Mouse (Mus musculus) granulocyte monocyte progenitor cell, adult 5-6 weeks (primary cell): ENCODE results near the gene Alox12e. TPM values are rescaled to one million over a fixed set of nuclear protein-coding genes. Genes with fewer than 3 reads are reported as not detected.

Source experiments
- ATAC-seq: replicated peaks from 2 replicates; pipeline ENCODE4 v1.8.0; 2016; ENCODE audit warnings: mild to moderate bottlenecking, moderate TSS enrichment, inconsistent platforms; ENCODE audit not compliant: poor library complexity, severe bottlenecking
- total RNA-seq, 2 experiments: library from RNA; stranded (forward) in 1 of 2; stranded (reverse) in 1 of 2; fragments of 200-712, 200-1000 nt in 1 of 2; fragments of >200 nt in 1 of 2; fragmentation: Nextera tagmentation in 1 of 2; gene quantifications; 2 replicates each; pipeline ENCODE4 v1.2.3; 2014 to 2017

The Alox12e gene
- total RNA-seq, 2 experiments from 2014 or later = not detected

DNA sequence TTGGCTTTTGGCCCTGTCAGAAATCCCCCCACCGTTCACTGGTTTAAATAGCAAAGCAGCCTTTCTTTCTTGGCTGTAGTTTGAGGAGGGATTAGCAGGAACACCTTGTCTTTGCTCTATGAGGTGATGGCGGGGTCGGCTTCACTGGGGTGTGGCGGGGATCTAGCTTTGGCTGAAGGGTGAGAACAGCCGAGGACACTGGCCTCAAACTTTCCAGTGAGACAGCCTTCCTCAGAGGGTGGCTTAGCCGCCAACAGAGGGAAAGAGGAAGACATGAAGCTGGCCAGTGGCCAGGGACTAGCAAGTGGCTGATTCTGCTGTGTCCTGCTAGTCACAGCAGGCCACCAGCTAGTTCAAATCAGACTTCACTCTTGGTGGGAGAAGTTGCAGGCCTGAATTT lies 33.2 kb downstream of the Alox12e start:
- peak; percentile 50 for ATAC-seq

DNA sequence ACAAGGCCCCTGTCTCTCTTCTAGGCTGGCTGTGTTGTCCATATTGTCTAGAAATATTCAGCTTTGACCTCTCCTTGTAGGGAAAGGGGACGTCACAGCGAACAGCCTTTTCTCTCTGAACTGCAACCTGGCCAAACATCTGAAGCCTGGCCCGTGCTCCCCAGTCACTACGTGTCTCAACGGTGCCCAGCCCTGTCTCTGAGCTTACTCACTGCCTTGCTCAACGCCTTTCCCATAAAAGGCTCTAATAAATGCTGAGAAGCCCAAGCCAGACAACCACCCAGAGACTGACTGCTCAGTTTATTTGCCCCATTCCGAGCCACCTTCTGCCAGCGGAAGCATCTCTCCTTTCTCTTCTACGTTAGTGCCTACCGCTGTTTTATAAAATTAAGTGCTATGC lies 34.3 kb downstream of the Alox12e start:
- no peak for ATAC-seq

DNA sequence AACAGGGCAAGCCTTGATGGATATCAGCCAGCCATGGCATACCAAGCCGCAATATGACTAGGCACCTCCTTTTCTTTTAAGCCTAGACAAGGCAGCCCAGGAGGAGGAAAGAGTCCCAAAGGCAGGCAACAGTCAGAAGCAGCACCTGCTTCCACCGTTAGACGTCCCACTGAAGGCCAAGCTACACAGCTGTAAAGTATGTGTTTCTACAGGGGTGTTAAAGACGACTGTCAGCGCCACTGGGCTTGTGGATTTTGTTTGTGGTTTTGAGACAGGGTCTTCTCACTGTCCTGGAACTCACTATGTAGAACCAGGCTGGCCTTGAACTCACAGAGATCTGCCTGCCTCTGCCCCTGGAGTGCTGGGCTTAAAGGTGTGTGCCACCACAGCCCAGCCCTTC lies 36.7 kb downstream of the Alox12e start:
- no peak for ATAC-seq

DNA sequence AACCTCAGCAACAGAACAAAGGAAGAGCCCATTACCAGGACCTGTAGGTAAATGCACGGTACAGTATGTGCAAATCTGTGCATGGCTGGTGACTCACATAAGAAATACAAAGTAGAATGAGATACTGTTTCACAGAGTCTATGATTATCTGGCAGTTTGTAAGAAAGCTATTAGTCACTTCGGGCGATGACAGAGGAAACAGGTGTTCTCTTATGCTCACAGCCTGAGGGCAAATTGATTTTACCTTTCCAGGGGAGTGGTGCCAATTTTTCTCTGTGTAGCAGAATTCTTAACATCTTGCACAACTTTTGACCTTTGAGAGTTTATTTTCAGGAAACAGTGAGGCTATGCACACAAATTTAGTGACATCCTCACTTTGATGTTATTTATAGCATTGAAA lies 37.7 kb downstream of the Alox12e start:
- ATAC-seq = no peak

DNA sequence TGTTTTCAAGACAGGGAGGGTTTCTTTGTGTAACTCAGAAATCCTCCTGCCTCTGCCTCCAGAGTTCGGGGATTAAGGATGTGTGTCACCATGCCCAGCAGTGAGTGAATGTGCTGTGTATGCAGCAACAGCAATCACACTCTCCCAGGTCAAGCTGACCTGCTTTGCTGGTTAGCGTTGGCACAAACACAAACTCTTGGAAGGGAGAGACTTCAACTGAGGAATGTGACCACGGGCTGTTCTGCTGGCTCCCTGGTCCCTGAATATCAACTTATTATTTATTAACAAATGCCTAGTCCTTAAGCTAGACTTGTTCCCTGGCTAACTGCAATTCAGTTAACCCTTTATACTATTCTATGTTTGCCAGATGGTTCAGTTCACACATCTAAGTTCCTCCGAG lies 38.8 kb downstream of the Alox12e start:
- ATAC-seq = no peak

DNA sequence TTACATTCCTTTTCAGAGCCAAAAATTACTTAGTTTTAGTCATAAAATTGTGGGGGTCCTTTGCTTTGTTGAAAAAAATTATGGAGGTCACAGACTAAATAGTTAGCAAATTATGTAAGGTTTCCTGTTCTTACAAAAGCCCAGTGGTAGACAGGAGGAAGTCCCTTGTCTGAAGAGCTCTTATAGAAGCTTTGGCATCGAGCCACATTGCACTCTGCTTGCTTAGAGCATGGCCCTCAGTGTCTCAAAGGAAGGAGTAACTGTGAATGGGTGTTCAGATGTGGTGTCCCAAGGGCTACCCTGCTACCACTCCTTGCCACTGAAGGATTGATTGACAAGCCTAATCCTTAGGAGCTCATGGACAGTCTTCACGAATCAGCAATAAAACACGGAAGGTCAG lies 42.0 kb downstream of the Alox12e start:
- ATAC-seq = peak; percentile 95

DNA sequence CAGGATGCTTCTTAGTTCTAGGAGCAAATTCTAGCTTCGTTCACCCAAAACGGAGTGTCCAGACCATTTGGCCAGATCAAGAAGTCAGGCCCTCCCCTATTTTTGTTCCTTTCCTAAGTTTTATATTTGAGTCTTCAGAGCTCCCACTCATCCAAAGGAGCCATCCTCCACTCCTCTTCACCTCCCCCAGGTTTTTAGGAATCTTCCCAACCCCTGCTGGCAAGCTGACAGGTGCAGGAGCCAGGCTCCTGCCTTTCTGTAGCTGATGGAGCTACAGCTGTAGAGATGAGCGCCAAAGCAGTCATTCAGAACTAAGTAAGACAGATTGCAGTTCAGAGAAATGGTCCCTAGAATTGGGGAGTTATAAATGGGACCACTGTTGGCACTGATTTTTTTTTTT lies 43.5 kb downstream of the Alox12e start:
- no peak for ATAC-seq

DNA sequence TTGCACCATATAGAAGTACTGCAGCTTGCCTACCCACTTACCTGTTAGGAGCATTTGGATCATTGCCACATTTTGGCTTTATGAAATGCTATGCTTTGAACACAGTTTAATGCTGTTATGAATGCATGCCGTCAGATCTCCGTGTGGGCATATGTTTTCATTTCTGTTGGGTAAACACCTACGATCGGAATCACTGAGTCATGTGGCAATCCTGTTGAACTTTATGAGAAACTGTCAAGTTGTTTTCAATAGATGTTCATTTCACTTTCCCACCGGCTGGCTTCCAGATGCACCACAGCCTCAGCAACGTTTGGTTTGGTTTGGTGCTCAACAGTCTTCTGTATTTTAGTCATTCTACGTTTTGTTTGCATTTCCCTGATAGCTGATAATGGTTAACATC lies 50.8 kb downstream of the Alox12e start:
- ATAC-seq = no peak

DNA sequence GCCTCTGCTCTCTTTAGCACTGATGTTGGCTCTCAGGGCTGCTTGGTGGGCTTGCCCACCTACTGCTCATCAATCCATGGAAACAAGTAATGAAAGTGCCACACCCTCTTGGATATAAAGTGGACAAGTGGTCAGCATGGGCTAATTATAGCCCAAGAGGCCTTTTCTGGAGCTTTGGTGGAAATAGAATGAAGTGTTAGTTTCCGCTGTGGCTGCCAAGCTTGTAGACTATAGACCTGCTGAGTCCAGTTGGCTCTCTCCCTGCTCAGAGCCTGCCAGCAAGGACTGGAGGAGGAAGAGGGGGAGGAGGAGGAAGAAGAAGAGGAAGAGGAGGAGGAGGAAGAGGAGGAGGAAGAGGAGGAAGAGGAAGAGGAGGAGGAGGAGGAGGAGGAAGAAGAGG lies 56.0 kb downstream of the Alox12e start:
- no peak for ATAC-seq

DNA sequence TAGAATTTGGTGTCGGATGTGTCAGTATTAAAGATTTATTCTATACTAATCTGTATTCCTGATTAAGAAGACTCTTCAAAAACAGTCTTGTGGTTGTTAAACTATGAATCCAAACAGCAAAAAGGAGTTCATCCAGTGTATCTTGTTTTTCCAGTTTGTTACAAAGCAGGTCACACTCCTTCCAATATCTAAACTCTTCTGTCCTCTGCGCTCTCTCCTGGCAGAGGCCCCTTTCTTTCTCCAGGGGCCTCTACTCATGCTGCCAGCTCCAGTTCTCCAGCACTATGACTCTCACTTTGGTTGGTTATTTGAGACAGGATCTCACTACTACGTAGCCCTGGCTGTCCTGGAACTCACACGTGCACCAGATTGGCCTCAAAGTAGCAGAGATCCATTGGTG lies 56.6 kb downstream of the Alox12e start:
- no peak for ATAC-seq

Other genes with a start within 250 kb of the Alox12e start
- gene Asgr2, start 230.0 kb downstream of the Alox12e start, total RNA-seq (2014; fragmentation: Nextera tagmentation) = 3.9 TPM in 1 of 2 replicates, not detected in the other
- not detected in 2 replicates for gene Asgr2, start 230.0 kb downstream of the Alox12e start, total RNA-seq (2017)
- gene Mgl2, start 192.3 kb downstream of the Alox12e start, total RNA-seq (2014; fragmentation: Nextera tagmentation) = 11.3 and 13.2 TPM in 2 replicates
- 36.5 and 37.9 TPM in 2 replicates for gene Mgl2, start 192.3 kb downstream of the Alox12e start, total RNA-seq (2017)
- 6.9 and 11.3 TPM in 2 replicates for gene Clec10a, start 166.4 kb downstream of the Alox12e start, total RNA-seq (2014; fragmentation: Nextera tagmentation)
- 9.8 and 13.9 TPM in 2 replicates for gene Clec10a, start 166.4 kb downstream of the Alox12e start, total RNA-seq (2017)
- not detected in 2 replicates for gene Slc16a11, start 109.9 kb downstream of the Alox12e start, total RNA-seq (2014; fragmentation: Nextera tagmentation)
- not detected in 2 replicates for gene Slc16a11, start 109.9 kb downstream of the Alox12e start, total RNA-seq (2017)
- 7.1 and 7.9 TPM in 2 replicates for gene Slc16a13, start 101.6 kb downstream of the Alox12e start, total RNA-seq (2014; fragmentation: Nextera tagmentation)
- 9.8 TPM in 2 replicates for gene Slc16a13, start 101.6 kb downstream of the Alox12e start, total RNA-seq (2017)
- not detected in 2 replicates for gene Bcl6b, start 92.8 kb downstream of the Alox12e start, total RNA-seq (2014; fragmentation: Nextera tagmentation)
- 0.13 TPM in 1 of 2 replicates, not detected in the other for gene Bcl6b, start 92.8 kb downstream of the Alox12e start, total RNA-seq (2017)
- gene 0610010K14Rik, start 84.7 kb downstream of the Alox12e start, total RNA-seq (2014; fragmentation: Nextera tagmentation) = 78.5 and 112 TPM in 2 replicates
- gene 0610010K14Rik, start 84.7 kb downstream of the Alox12e start, total RNA-seq (2017) = 36.9 and 44.2 TPM in 2 replicates
- gene Gm21988, start 82.8 kb downstream of the Alox12e start, total RNA-seq (2014; fragmentation: Nextera tagmentation) = 4.7 and 4.8 TPM in 2 replicates
- 0.57 TPM in 1 of 2 replicates, not detected in the other for gene Gm21988, start 82.8 kb downstream of the Alox12e start, total RNA-seq (2017)
- gene Rnasek, start 82.8 kb downstream of the Alox12e start, total RNA-seq (2014; fragmentation: Nextera tagmentation) = 116 and 161 TPM in 2 replicates
- gene Rnasek, start 82.8 kb downstream of the Alox12e start, total RNA-seq (2017) = 31.2 and 31.3 TPM in 2 replicates
- not detected in 2 replicates for gene Alox12, start 67.3 kb downstream of the Alox12e start, total RNA-seq (2014; fragmentation: Nextera tagmentation)
- not detected in 2 replicates for gene Alox12, start 67.3 kb downstream of the Alox12e start, total RNA-seq (2017)
- gene Alox15, start 29.4 kb upstream of the Alox12e start, total RNA-seq (2014; fragmentation: Nextera tagmentation) = not detected in 2 replicates
- gene Alox15, start 29.4 kb upstream of the Alox12e start, total RNA-seq (2017) = 0.62 and 0.82 TPM in 2 replicates
- 31.6 and 33.0 TPM in 2 replicates for gene Pelp1, start 87.4 kb upstream of the Alox12e start, total RNA-seq (2014; fragmentation: Nextera tagmentation)
- gene Pelp1, start 87.4 kb upstream of the Alox12e start, total RNA-seq (2017) = 9.9 and 12.7 TPM in 2 replicates
- 63.2 and 69.8 TPM in 2 replicates for gene Arrb2, start 110.0 kb upstream of the Alox12e start, total RNA-seq (2014; fragmentation: Nextera tagmentation)
- 41.1 and 74.9 TPM in 2 replicates for gene Arrb2, start 110.0 kb upstream of the Alox12e start, total RNA-seq (2017)
- gene Med11, start 129.3 kb upstream of the Alox12e start, total RNA-seq (2014; fragmentation: Nextera tagmentation) = 19.7 and 28.5 TPM in 2 replicates
- 31.5 and 35.8 TPM in 2 replicates for gene Med11, start 129.3 kb upstream of the Alox12e start, total RNA-seq (2017)
- not detected in 2 replicates for gene Zmynd15, start 136.8 kb upstream of the Alox12e start, total RNA-seq (2014; fragmentation: Nextera tagmentation)
- gene Zmynd15, start 136.8 kb upstream of the Alox12e start, total RNA-seq (2017) = not detected in 2 replicates
- not detected in 2 replicates for gene Cxcl16, start 137.4 kb upstream of the Alox12e start, total RNA-seq (2014; fragmentation: Nextera tagmentation)
- 0.22 TPM in 1 of 2 replicates, not detected in the other for gene Cxcl16, start 137.4 kb upstream of the Alox12e start, total RNA-seq (2017)
- not detected in 2 replicates for gene Tm4sf5, start 182.6 kb upstream of the Alox12e start, total RNA-seq (2014; fragmentation: Nextera tagmentation)
- gene Tm4sf5, start 182.6 kb upstream of the Alox12e start, total RNA-seq (2017) = not detected in 2 replicates
- gene Vmo1, start 192.0 kb upstream of the Alox12e start, total RNA-seq (2014; fragmentation: Nextera tagmentation) = not detected in 2 replicates
- gene Vmo1, start 192.0 kb upstream of the Alox12e start, total RNA-seq (2017) = not detected in 2 replicates
- gene Gltpd2, start 196.6 kb upstream of the Alox12e start, total RNA-seq (2014; fragmentation: Nextera tagmentation) = not detected in 2 replicates
- gene Gltpd2, start 196.6 kb upstream of the Alox12e start, total RNA-seq (2017) = not detected in 2 replicates
- gene Psmb6, start 202.7 kb upstream of the Alox12e start, total RNA-seq (2014; fragmentation: Nextera tagmentation) = 243 and 281 TPM in 2 replicates
- gene Psmb6, start 202.7 kb upstream of the Alox12e start, total RNA-seq (2017) = 290 and 384 TPM in 2 replicates
- gene Gm40193, start 210.3 kb upstream of the Alox12e start, total RNA-seq (2014; fragmentation: Nextera tagmentation) = not detected in 2 replicates
- gene Gm40193, start 210.3 kb upstream of the Alox12e start, total RNA-seq (2017) = not detected in 2 replicates
- 0.99 and 6.2 TPM in 2 replicates for gene Pld2, start 217.4 kb upstream of the Alox12e start, total RNA-seq (2014; fragmentation: Nextera tagmentation)
- gene Pld2, start 217.4 kb upstream of the Alox12e start, total RNA-seq (2017) = 0.10 and 0.26 TPM in 2 replicates
- 25.0 and 36.1 TPM in 2 replicates for gene Mink1, start 240.3 kb upstream of the Alox12e start, total RNA-seq (2014; fragmentation: Nextera tagmentation)
- gene Mink1, start 240.3 kb upstream of the Alox12e start, total RNA-seq (2017) = 11.2 and 13.3 TPM in 2 replicates